Mouse (Mus musculus) hematopoietic stem cell, adult 5-6 weeks (primary cell): ENCODE data around the gene Slc22a2. TPM values are rescaled to one million over a fixed set of nuclear protein-coding genes. Genes with fewer than 3 reads are reported as not detected.
"Not testable (repeated sequence)": the region's sequence is repeated elsewhere in the genome, so short reads cannot be mapped to it uniquely, and the experiment has no call there.

Source experiments
- ATAC-seq, 2 experiments: fragments of 125-278 bp in 1 of 2; replicated peaks in 1 of 2; 2 replicates each; pipeline ENCODE4 v1.8.0; 2016 to 2017; ENCODE audit warnings: inconsistent platforms in 2 of 2, mild to moderate bottlenecking in 2 of 2, moderate number of reproducible peaks in 2 of 2, low read depth in 1 of 2, moderate TSS enrichment in 1 of 2; ENCODE audit not compliant: low FRiP score in 2 of 2, poor library complexity in 2 of 2, severe bottlenecking in 2 of 2, insufficient read depth in 1 of 2, low TSS enrichment in 1 of 2
- total RNA-seq: library from RNA; stranded (forward); fragments of 172-1452, 232-1000 nt; gene quantifications from 2 replicates; pipeline ENCODE4 v1.2.3, GENCODE M21; 2017

Slc22a2 gene
- total RNA-seq, 1 experiment from 2014 or later = not detected

DNA sequence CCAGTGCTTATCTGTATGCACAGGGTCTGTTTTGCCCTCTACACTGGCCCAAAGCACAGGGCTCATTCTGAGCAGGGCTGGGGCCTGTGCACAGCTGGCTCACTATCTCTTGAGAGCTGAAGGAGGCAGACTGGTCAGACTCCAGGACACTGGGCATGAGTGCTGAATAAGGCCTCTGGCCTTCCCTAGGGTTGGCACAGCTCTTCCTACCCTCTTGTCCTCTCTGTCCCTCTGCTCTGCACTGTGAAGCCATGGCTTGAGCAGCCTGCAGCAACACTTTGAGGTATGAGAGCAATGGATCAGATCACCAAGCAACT lies 85.4 kb downstream of the Slc22a2 start:
- no peak for ATAC-seq

GRCm38 (mm10) chr17:12671029-12671605 lies 87.2 kb downstream of the Slc22a2 start:
- no peak for ATAC-seq

DNA sequence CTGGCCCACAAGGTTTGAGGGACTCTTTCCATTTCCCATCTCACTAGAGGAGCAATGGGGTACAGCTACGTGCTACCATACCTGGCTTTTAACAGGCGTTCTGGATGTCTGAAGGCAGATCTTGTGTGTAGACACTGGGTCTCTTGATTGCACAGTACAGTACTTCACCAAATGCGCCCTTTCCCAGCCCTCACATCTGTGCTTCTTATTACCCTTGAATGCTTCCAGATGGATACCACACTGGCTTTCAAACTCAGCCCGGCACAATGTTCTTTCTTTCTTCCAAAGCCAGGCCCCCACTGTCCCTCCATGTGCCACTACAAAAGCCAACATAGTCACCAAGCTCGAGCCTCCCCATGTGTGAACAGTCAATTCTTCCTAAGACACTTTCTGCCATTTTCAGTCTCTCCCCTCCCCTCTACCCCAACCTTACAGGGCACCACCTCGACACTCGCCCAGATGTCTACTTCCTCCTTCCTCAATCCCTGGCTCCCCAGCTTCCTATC lies 88.4 kb downstream of the Slc22a2 start:
- ATAC-seq = no peak

GRCm38 (mm10) chr17:12673871-12674270 lies 89.9 kb downstream of the Slc22a2 start:
- no peak for ATAC-seq

- not testable (repeated sequence) for ATAC-seq
Measured at GRCm38 (mm10) chr17:12674980-12675379, 91.0 kb downstream of the Slc22a2 start.

DNA sequence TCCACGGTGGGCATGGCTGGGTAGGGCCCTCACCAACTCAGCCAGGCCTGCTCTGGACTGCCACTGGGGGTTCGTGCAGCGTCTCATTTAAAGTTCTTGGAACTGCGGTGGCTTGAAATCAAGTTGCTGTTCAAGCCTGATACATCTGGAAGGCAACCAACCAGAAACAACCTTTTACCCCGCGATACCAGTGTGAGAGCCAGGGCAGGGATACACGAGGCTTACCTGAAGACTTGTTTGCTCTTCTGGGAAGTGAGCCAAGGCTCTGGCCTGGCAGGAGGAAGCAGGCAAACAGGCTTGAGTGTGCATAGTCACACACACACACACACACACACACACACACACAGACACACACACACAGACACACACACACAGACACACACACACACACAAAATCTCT lies 91.7 kb downstream of the Slc22a2 start, which contains the start of gene Slc22a1:
Gene Slc22a1 (minus strand): TSS at position 184 of the 400 bp plus-strand sequence.
- ATAC-seq = no peak; a peak in 1 of 4 replicates

- no peak for ATAC-seq
Measured at GRCm38 (mm10) chr17:12677139-12677538, 93.2 kb downstream of the Slc22a2 start.

Other genes starting within 250 kb of the Slc22a2 start
- gene Plg, start 205.5 kb upstream of the Slc22a2 start, total RNA-seq = not detected in 2 replicates
- gene Slc22a3, start 76.4 kb upstream of the Slc22a2 start, total RNA-seq = 24.3 and 24.8 TPM in 2 replicates
- gene Slc22a1, start 91.7 kb downstream of the Slc22a2 start, total RNA-seq = not detected in 2 replicates
- 17.5 and 24.6 TPM in 2 replicates for gene Igf2r, start 185.5 kb downstream of the Slc22a2 start, total RNA-seq